Mouse (Mus musculus): ENCODE measurements around the gene Hoxd9.

- TF ChIP-seq CTCF (conservative IDR thresholded peaks at IDR 0.05; ENCODE audit: insufficient read depth, insufficient read length, low read depth, low read length) = no peak
- TF ChIP-seq POLR2A (IDR thresholded peaks at IDR 0.05; ENCODE audit: low read depth, low read length) = no peak
Observed at GRCm38 (mm10) chr2:74704393-74704998, 7.0 kb downstream of the Hoxd9 start, which contains the start of gene Hoxd8.

Data from kidney, adult 2 months (tissue).